Mouse (Mus musculus) C2C12 (cell line): ENCODE results near the gene Ube2q2.

Experiments used
- CTCF ChIP-seq: IDR thresholded peaks from one replicate; pipeline ENCODE4 v1.5.1; 2011; ENCODE audit not compliant: control insufficient read depth, insufficient read depth, insufficient read length
- MYOD1 ChIP-seq: IDR thresholded peaks from one replicate; pipeline ENCODE4 v1.6.1; 2011; ENCODE audit warnings: low read depth; ENCODE audit not compliant: control insufficient read depth, insufficient read length

DNA sequence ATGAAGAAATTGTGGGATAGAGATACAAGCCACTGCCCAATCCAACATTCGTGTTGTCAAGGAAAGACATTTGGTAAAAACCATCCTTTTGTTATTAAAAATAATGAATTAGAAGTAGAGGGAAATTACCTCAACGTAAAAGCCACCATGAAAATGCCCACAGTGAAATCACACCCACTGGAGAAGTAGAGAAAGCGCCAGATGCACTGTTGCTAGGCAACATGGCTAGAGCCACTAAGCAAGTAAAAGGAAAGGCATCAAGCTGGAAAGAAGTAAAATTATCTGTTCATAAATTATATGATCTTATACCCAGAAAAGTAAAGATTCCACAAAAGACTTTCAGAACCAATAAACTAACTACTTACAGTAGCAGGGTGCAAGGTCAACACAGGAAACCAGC, 77.6 kb downstream of the Ube2q2 start:
- no peak for TF ChIP-seq CTCF
- no peak for TF ChIP-seq MYOD1
